Mouse (Mus musculus) CH12.LX (cell line): ENCODE measurements around the gene E030018B13Rik. TPM values are rescaled to one million over a fixed set of nuclear protein-coding genes. Genes with fewer than 3 reads are reported as not detected.
A peak's percentile ranks its signal among the peaks of the same experiment; 100 is the strongest.

Experiments
- DNase-seq: peaks from one replicate; pipeline ENCODE4 v3.0.0-alpha.2; 2013; ENCODE audit errors: extremely low read depth
- H3K27ac ChIP-seq: 2 replicates; pipeline ENCODE4 v1.5.1; 2012; ENCODE audit warnings: low read depth, mild to moderate bottlenecking, control low read depth, moderate library complexity; ENCODE audit not compliant: insufficient read depth
- H3K27me3 ChIP-seq: replicated peaks from 2 replicates; pipeline ENCODE3; 2012; ENCODE audit warnings: inconsistent platforms
- H3K36me3 ChIP-seq, 2 experiments: replicated peaks in 1 of 2; 2 replicates each; pipeline versions ENCODE3 to v1.6.1; 2012; ENCODE audit warnings: inconsistent platforms in 1 of 2, low read length in 1 of 2, mild to moderate bottlenecking in 1 of 2, mixed read lengths in 1 of 2, moderate library complexity in 1 of 2; ENCODE audit not compliant: control insufficient read depth in 1 of 2, insufficient read depth in 1 of 2
- H3K4me1 ChIP-seq, 2 experiments: 2 replicates each; pipeline ENCODE4 v1.6.1; 2012; ENCODE audit warnings: inconsistent platforms in 1 of 2, moderate library complexity in 1 of 2; ENCODE audit not compliant: insufficient read depth in 2 of 2, control insufficient read depth in 1 of 2
- H3K4me2 ChIP-seq: 2 replicates; pipeline ENCODE4 v1.6.1; 2012; ENCODE audit warnings: low read depth, mild to moderate bottlenecking, control low read depth; ENCODE audit not compliant: poor library complexity, insufficient read depth, severe bottlenecking
- H3K4me3 ChIP-seq, 3 experiments: fragments of 150-350 bp in 1 of 3; sonication (generic) in 1 of 3; replicated peaks in 1 of 3; 2 replicates each; pipeline versions ENCODE3 to v1.5.1; 2011 to 2012; ENCODE audit warnings: low read depth in 2 of 3, low read length in 2 of 3, mild to moderate bottlenecking in 2 of 3, moderate library complexity in 2 of 3, control low read depth in 1 of 3, improper control_type of control experiment in 1 of 3, inconsistent platforms in 1 of 3, mixed read lengths in 1 of 3; ENCODE audit not compliant: poor library complexity in 1 of 3
- H3K79me2 ChIP-seq: replicated peaks from 2 replicates; pipeline ENCODE4 v1.6.1; 2012; ENCODE audit warnings: mild to moderate bottlenecking, moderate library complexity; ENCODE audit not compliant: control insufficient read depth, poor library complexity, insufficient read depth, severe bottlenecking; ENCODE audit errors: extremely low read depth
- H3K9ac ChIP-seq: 2 replicates; pipeline ENCODE4 v1.6.1; 2012; ENCODE audit warnings: low read depth, mild to moderate bottlenecking, control low read depth, moderate library complexity; ENCODE audit not compliant: insufficient read depth
- H3K9me3 ChIP-seq: replicated peaks from 2 replicates; pipeline ENCODE3; 2012; ENCODE audit warnings: low read length, inconsistent platforms, mixed read lengths
- BHLHE40 ChIP-seq: IDR thresholded peaks from 2 replicates; pipeline ENCODE4 v1.6.1; 2011; ENCODE audit warnings: mild to moderate bottlenecking, low read depth, low read length, improper control_type of control experiment
- CHD1 ChIP-seq: IDR thresholded peaks from 2 replicates; pipeline ENCODE4 v1.6.1; 2012; ENCODE audit warnings: low read depth, low read length, improper control_type of control experiment, inconsistent platforms
- CHD2 ChIP-seq: IDR thresholded peaks from 2 replicates; pipeline ENCODE4 v1.6.1; 2011; ENCODE audit warnings: low read length, improper control_type of control experiment
- ELF1 ChIP-seq: IDR thresholded peaks from 2 replicates; pipeline ENCODE4 v1.6.1; 2014; ENCODE audit warnings: low read depth, mild to moderate bottlenecking, inconsistent platforms, low read length, improper control_type of control experiment
- ETS1 ChIP-seq: conservative IDR thresholded peaks from 2 replicates; pipeline ENCODE4 v1.6.1; 2012; ENCODE audit warnings: low read depth, mild to moderate bottlenecking, inconsistent platforms, low read length, improper control_type of control experiment, moderate library complexity
- GABPA ChIP-seq: IDR thresholded peaks from 2 replicates; pipeline ENCODE4 v1.6.1; 2012; ENCODE audit warnings: low read depth, low read length, improper control_type of control experiment, inconsistent platforms; ENCODE audit not compliant: insufficient replicate concordance
- HCFC1 ChIP-seq: IDR thresholded peaks from 2 replicates; pipeline ENCODE4 v1.6.1; 2012; ENCODE audit warnings: low read depth, mild to moderate bottlenecking, inconsistent platforms, low read length, improper control_type of control experiment
- IRF4 ChIP-seq: IDR thresholded peaks from 2 replicates; pipeline ENCODE4 v1.6.1; 2014; ENCODE audit warnings: low read depth, mild to moderate bottlenecking, inconsistent platforms, low read length, improper control_type of control experiment
- JUND ChIP-seq: conservative IDR thresholded peaks from 2 replicates; pipeline ENCODE4 v1.6.1; 2011; ENCODE audit warnings: low read depth, low read length, improper control_type of control experiment
- MAFK ChIP-seq: IDR thresholded peaks from 2 replicates; pipeline ENCODE4 v1.6.1; 2011; ENCODE audit warnings: low read length, improper control_type of control experiment; ENCODE audit not compliant: insufficient replicate concordance
- MAX ChIP-seq: IDR thresholded peaks from 2 replicates; pipeline ENCODE4 v1.6.1; 2011; ENCODE audit warnings: low read length, improper control_type of control experiment
- MAZ ChIP-seq: IDR thresholded peaks from 2 replicates; pipeline ENCODE4 v1.6.1; 2012; ENCODE audit warnings: low read depth, mild to moderate bottlenecking, inconsistent platforms, low read length, improper control_type of control experiment, moderate library complexity
- MEF2A ChIP-seq: IDR thresholded peaks from 2 replicates; pipeline ENCODE4 v1.6.1; 2014; ENCODE audit warnings: low read depth, mild to moderate bottlenecking, inconsistent platforms, low read length, improper control_type of control experiment, borderline replicate concordance
- MXI1 ChIP-seq: IDR thresholded peaks from 2 replicates; pipeline ENCODE4 v1.6.1; 2011; ENCODE audit warnings: mild to moderate bottlenecking, low read depth, low read length, improper control_type of control experiment
- MYC ChIP-seq: IDR thresholded peaks from 2 replicates; pipeline ENCODE4 v1.6.1; 2011; ENCODE audit warnings: low read depth, mild to moderate bottlenecking, improper control_type of control experiment, low read length
- NELFE ChIP-seq: IDR thresholded peaks from 2 replicates; pipeline ENCODE4 v1.6.1; 2011; ENCODE audit warnings: low read depth, low read length, improper control_type of control experiment
- PAX5 ChIP-seq: IDR thresholded peaks from 2 replicates; pipeline ENCODE4 v1.6.1; 2012; ENCODE audit warnings: low read length, inconsistent platforms, mixed read lengths
- POLR2A ChIP-seq: IDR thresholded peaks from 2 replicates; pipeline ENCODE4 v1.6.1; 2011; ENCODE audit warnings: low read depth, mild to moderate bottlenecking, improper control_type of control experiment, low read length
- POLR2AphosphoS2 ChIP-seq: IDR thresholded peaks from 2 replicates; pipeline ENCODE4 v1.6.1; 2011; ENCODE audit warnings: low read depth, low read length, improper control_type of control experiment
- RAD21 ChIP-seq: IDR thresholded peaks from 2 replicates; pipeline ENCODE4 v1.6.1; 2011; ENCODE audit warnings: low read depth, mild to moderate bottlenecking, low read length, improper control_type of control experiment, moderate library complexity
- SIN3A ChIP-seq: IDR thresholded peaks from 2 replicates; pipeline ENCODE4 v1.6.1; 2012; ENCODE audit warnings: low read length, improper control_type of control experiment, inconsistent platforms
- ZC3H11A ChIP-seq: IDR thresholded peaks from 2 replicates; pipeline ENCODE4 v1.6.1; 2012; ENCODE audit warnings: low read depth, mild to moderate bottlenecking, inconsistent platforms, low read length, improper control_type of control experiment
- ZKSCAN1 ChIP-seq: IDR thresholded peaks from 2 replicates; pipeline ENCODE4 v1.6.1; 2012; ENCODE audit warnings: low read depth, inconsistent platforms, low read length, improper control_type of control experiment, borderline replicate concordance
- dilution Hi-C: fragments of 300-500 bp; cut with MboI; formaldehyde crosslinking; loops from 2 replicates; pipeline ENCODE4 v1.14.3; 2020; ENCODE audit warnings: low sequenced_read_pairs; ENCODE audit not compliant: extremely low pct_unique_long_range_greater_than_20kb, extremely low pct_ligation_motif_present
- in situ Hi-C: fragments of 300-500 bp; cut with MboI; formaldehyde crosslinking; loops from 3 replicates; pipeline ENCODE4 v1.14.3; 2019; ENCODE audit warnings: low sequenced_read_pairs, low pct_ligation_motif_present, low pct_unique_long_range_greater_than_20kb, mixed read lengths
- polyA plus RNA-seq: library from polyadenylated mRNA; unstranded; fragments of >175 nt; gene quantifications from 2 replicates; pipeline ENCODE4 v1.2.1, GENCODE M21; 2012; ENCODE audit warnings: low read depth; ENCODE audit not compliant: insufficient read length
- total RNA-seq, 2 experiments: library from RNA; depleted of rRNA; stranded (reverse); fragments of 300-350 nt in 1 of 2; fragments of >200 nt in 1 of 2; gene quantifications; 2 replicates each; pipeline ENCODE4 v1.2.3; 2012 to 2014

The E030018B13Rik gene
- total and polyA plus RNA-seq, 3 experiments: not detected

- peaks cover 0 to 3% of the 10 kb centered on the region in 2 experiments for H3K36me3 ChIP-seq
- 0 out of 2 replicates have a peak, but pooled peaks have one; percentile 11 for TF ChIP-seq JUND
- peak; percentile 74; the same call in 1 of the 2 replicates for TF ChIP-seq IRF4
- TF ChIP-seq ETS1: no peak
- TF ChIP-seq, all 38 proteins: peak for 2
- in situ Hi-C loops: no loop called here
- Histone ChIP-seq H3K27ac (no peak overlapping the region), H3K4me3 (no peak overlapping the region), H3K27me3 (no peaks in the 10 kb centered on the region), H3K9ac (no peak overlapping the region), H3K4me1 (peaks cover 9 to 50% of the 10 kb centered on the region in 2 experiments), H3K79me2 (peaks cover 13% of the 10 kb centered on the region), H3K9me3 (no peaks in the 10 kb centered on the region), H3K4me2 (no peak overlapping the region)
- DNase-seq: no peak
- dilution Hi-C loops: no loop called here
Measured at GRCm38 (mm10) chr7:63930766-63931165, 14.1 kb downstream of the E030018B13Rik start.

GRCm38 (mm10) chr7:63932461-63932860 is 15.8 kb downstream of the E030018B13Rik start:
- Histone ChIP-seq H3K27me3 (no peaks in the 10 kb centered on the region), H3K36me3 (peaks cover 0 to 3% of the 10 kb centered on the region in 2 experiments), H3K9ac (no peak overlapping the region), H3K79me2 (peaks cover 13% of the 10 kb centered on the region), H3K27ac (no peak overlapping the region), H3K4me2 (no peak overlapping the region), H3K4me3 (no peak overlapping the region), H3K4me1 (peaks cover 7 to 46% of the 10 kb centered on the region in 2 experiments), H3K9me3 (no peaks in the 10 kb centered on the region)
- TF ChIP-seq NELFE (no peak), PAX5 (no peak)
- in situ Hi-C loops: no loop called here
- dilution Hi-C loops: no loop called here
- DNase-seq: no peak

GRCm38 (mm10) chr7:63933905-63934304 is 17.2 kb downstream of the E030018B13Rik start:
- peak; percentile 28 for DNase-seq
- H3K27me3 ChIP-seq: no peaks in the 10 kb centered on the region
- in situ Hi-C loops: no loop called here

More at GRCm38 (mm10) chr7:63933905-63934304, 17.2 kb downstream of the E030018B13Rik start:
- Histone ChIP-seq H3K4me2 (no peak overlapping the region), H3K9ac (no peak overlapping the region), H3K9me3 (no peaks in the 10 kb centered on the region), H3K4me3 (no peak overlapping the region), H3K4me1 (peaks cover 7 to 46% of the 10 kb centered on the region in 2 experiments), H3K79me2 (peaks cover 9% of the 10 kb centered on the region), H3K36me3 (peaks cover 0 to 3% of the 10 kb centered on the region in 2 experiments), H3K27ac (no peak overlapping the region)
- dilution Hi-C loops: no loop called here
- TF ChIP-seq MEF2A (no peak), POLR2A (no peak), MAFK (no peak), ELF1 (no peak), RAD21 (no peak), JUND (no peak), MXI1 (no peak), HCFC1 (no peak), MAZ (no peak), CHD2 (no peak), GABPA (no peak), BHLHE40 (no peak), MAX (no peak), CHD1 (no peak), SIN3A (no peak), ZC3H11A (no peak), ZKSCAN1 (no peak), MYC (no peak), POLR2AphosphoS2 (no peak)
